Mouse (Mus musculus) stomach, postnatal 0 days (tissue): ENCODE measurements around the gene Cobl. TPM values are rescaled to one million over a fixed set of nuclear protein-coding genes. Genes with fewer than 3 reads are reported as not detected.

Source experiments
- ATAC-seq: fragments of 200-750 bp; cut with Nextera tagmentation; 2 replicates; pipeline ENCODE4 v1.8.0; 2017; ENCODE audit not compliant: low FRiP score, low TSS enrichment
- DNase-seq: peaks from one replicate; pipeline ENCODE4 v3.0.0-alpha.2; 2016; ENCODE audit warnings: low spot score
- H3K27ac ChIP-seq: fragments of 300-500 bp; sonication (generic); replicated peaks from 2 replicates; pipeline ENCODE4 v1.5.1; 2014; ENCODE audit warnings: mild to moderate bottlenecking, control low read depth
- H3K27me3 ChIP-seq: fragments of 300-500 bp; sonication (generic); 2 replicates; pipeline ENCODE4 v1.6.1; 2014; ENCODE audit warnings: low read length; ENCODE audit not compliant: control insufficient read depth, insufficient read depth
- H3K36me3 ChIP-seq: fragments of 300-500 bp; sonication (generic); 2 replicates; pipeline ENCODE4 v1.6.1; 2014; ENCODE audit warnings: low read length, mixed read lengths; ENCODE audit not compliant: control insufficient read depth, insufficient read depth
- H3K4me1 ChIP-seq: fragments of 300-500 bp; sonication (generic); replicated peaks from 2 replicates; pipeline ENCODE4 v1.6.1; 2014; ENCODE audit warnings: antibody characterized with exemption; ENCODE audit not compliant: control insufficient read depth, insufficient read depth
- H3K4me2 ChIP-seq: fragments of 300-500 bp; sonication (generic); replicated peaks from 2 replicates; pipeline ENCODE4 v1.6.1; 2014; ENCODE audit warnings: low read depth, mild to moderate bottlenecking, control low read depth, moderate library complexity
- H3K4me3 ChIP-seq: fragments of 300-500 bp; sonication (generic); 2 replicates; pipeline ENCODE4 v1.5.1; 2014; ENCODE audit warnings: low read depth, low read length, control low read depth
- H3K9ac ChIP-seq: fragments of 300-500 bp; sonication (generic); 2 replicates; pipeline ENCODE4 v1.6.1; 2014; ENCODE audit warnings: mild to moderate bottlenecking, low read length, control low read depth, mixed read lengths
- H3K9me3 ChIP-seq: fragments of 300-500 bp; sonication (generic); 2 replicates; pipeline ENCODE4 v1.6.1; 2016; ENCODE audit warnings: low read length; ENCODE audit not compliant: control insufficient read depth
- CTCF ChIP-seq: IDR thresholded peaks from 2 replicates; pipeline ENCODE4 v1.5.1; 2016; ENCODE audit warnings: antibody characterized with exemption, low read depth, mild to moderate bottlenecking, moderate library complexity
- EP300 ChIP-seq: optimal IDR thresholded peaks from 2 replicates; pipeline ENCODE3; 2016; ENCODE audit warnings: antibody characterized with exemption
- WGBS: fragments of 180-500 bp; shearing (Covaris S2); extraction: QIAGEN DNeasy Blood & Tissue Kit; methylation state at CpG from one replicate; pipeline ENCODE4 v1.1.7; 2014; 5-methylcytosine and 5-hydroxymethylcytosine counted together
- polyA plus RNA-seq: library from polyadenylated mRNA; unstranded; fragments of >200 nt; fragmentation: Nextera tagmentation; extraction: Ambion mirVana; gene quantifications from 2 replicates; pipeline ENCODE4 v1.2.1, GENCODE M21; 2015

Gene Cobl
- polyA plus RNA-seq, 1 experiment from 2014 or later = 7.8 TPM

GRCm38 (mm10) chr11:12195390-12195789 lies 269.4 kb downstream of the Cobl start:
- WGBS = 69% methylated on average over 3 of the region's 3 CpGs
- ATAC-seq = no peak
- Histone ChIP-seq H3K4me2 (no peak overlapping the region), H3K27ac (no peak overlapping the region), H3K9me3 (no peaks in the 10 kb centered on the region), H3K9ac (no peak overlapping the region), H3K4me3 (no peak overlapping the region), H3K36me3 (no peaks in the 10 kb centered on the region), H3K4me1 (no peaks in the 10 kb centered on the region), H3K27me3 (no peaks in the 10 kb centered on the region)
- peak; percentile 31 for DNase-seq
- TF ChIP-seq EP300 (no peak), CTCF (no peak)

DNA sequence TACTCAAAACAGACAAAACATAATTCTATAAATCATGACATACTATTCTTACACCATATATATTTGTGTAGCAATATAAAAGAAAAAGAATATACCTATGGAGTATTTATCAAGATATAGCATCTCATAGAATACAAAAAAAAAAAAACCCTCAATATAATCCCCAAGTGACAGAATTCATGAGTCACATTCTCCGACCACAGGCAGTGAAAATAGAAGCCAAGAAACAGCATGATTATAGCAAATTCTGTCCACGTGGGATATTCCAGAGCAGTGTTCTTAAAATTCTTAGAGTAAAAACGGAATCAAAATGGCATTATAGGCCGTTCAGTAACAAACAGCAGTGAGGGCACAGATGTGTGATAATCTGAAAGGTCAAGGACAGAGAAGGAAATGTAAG lies 271.4 kb downstream of the Cobl start:
- no peak overlapping the region for H3K9ac ChIP-seq
- H3K4me2 ChIP-seq = no peak overlapping the region
- no peaks in the 10 kb centered on the region for H3K36me3 ChIP-seq
- H3K27me3 ChIP-seq = no peaks in the 10 kb centered on the region
- DNase-seq (no peak), ATAC-seq (no peak)
- H3K4me1 ChIP-seq = no peaks in the 10 kb centered on the region
- no peak overlapping the region for H3K27ac ChIP-seq
- H3K4me3 ChIP-seq = no peak overlapping the region
- TF ChIP-seq CTCF (no peak), EP300 (no peak)
- no peaks in the 10 kb centered on the region for H3K9me3 ChIP-seq
- WGBS = 52% methylated on average over 4 of the region's 4 CpGs

GRCm38 (mm10) chr11:12191386-12191785 lies 273.4 kb downstream of the Cobl start:
- ATAC-seq (no peak), DNase-seq (no peak)
- Histone ChIP-seq H3K4me3 (no peak overlapping the region), H3K4me2 (no peak overlapping the region), H3K27ac (no peak overlapping the region), H3K9me3 (no peaks in the 10 kb centered on the region), H3K4me1 (no peaks in the 10 kb centered on the region), H3K36me3 (no peaks in the 10 kb centered on the region), H3K9ac (no peak overlapping the region), H3K27me3 (no peaks in the 10 kb centered on the region)
- no peak for TF ChIP-seq EP300
- no peak for TF ChIP-seq CTCF
- 71% methylated on average over 2 of the region's 2 CpGs for WGBS

DNA sequence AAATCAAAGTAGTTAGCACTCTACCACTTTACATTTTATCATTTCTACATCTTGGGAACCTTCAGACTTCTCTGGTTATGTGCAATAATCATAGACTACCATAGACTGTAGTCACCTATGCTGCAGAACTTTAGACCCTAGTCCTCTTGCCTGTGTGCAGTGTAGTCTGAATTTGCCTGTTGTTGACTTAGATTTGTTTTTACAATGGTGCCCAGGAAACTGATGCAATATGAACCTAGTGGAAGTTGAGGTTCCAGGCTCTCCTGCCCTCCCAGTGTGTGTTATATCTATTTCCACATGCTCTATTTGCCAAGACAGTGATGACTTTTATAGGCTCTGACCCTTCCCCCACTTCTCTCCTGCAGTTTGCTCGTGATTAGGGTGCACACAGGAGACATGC lies 274.3 kb downstream of the Cobl start:
- no peak overlapping the region for H3K4me2 ChIP-seq
- no peaks in the 10 kb centered on the region for H3K9me3 ChIP-seq
- 55% methylated on average over 1 of the region's 1 CpGs for WGBS
- TF ChIP-seq EP300 (no peak), CTCF (no peak)
- H3K27me3 ChIP-seq = no peaks in the 10 kb centered on the region
- H3K36me3 ChIP-seq = no peaks in the 10 kb centered on the region
- ATAC-seq (no peak), DNase-seq (no peak)
- H3K4me3 ChIP-seq = no peak overlapping the region
- H3K9ac ChIP-seq = no peak overlapping the region
- no peak overlapping the region for H3K27ac ChIP-seq
- H3K4me1 ChIP-seq = no peaks in the 10 kb centered on the region
